Mouse (Mus musculus): ENCODE measurements around the gene Mbip. TPM values are rescaled to one million over a fixed set of nuclear protein-coding genes. Genes with fewer than 3 reads are reported as not detected.

Gene Mbip
- polyA plus RNA-seq, 1 experiment from 2014 or later: 51.3 TPM

Other genes with a start within 250 kb of the Mbip start
- 0.11 and 0.29 TPM in 2 replicates for gene Nkx2-1, start 191.0 kb upstream of the Mbip start, polyA plus RNA-seq (2014; fragmentation: Nextera tagmentation; extraction: Ambion mirVana)

All from hindbrain, embryonic 11.5 days (tissue).